Mouse (Mus musculus) thymus, adult 2 months (tissue): ENCODE data around the gene Eef1a1.

Experiments
- CTCF ChIP-seq: fragments of 200-500 bp; IDR thresholded peaks from 2 replicates; pipeline ENCODE4 v1.5.1; 2012; ENCODE audit warnings: mild to moderate bottlenecking, control low read depth, low read length, moderate library complexity, borderline replicate concordance; ENCODE audit not compliant: control insufficient read depth, poor library complexity, insufficient read depth; ENCODE audit errors: extremely low read depth
- POLR2A ChIP-seq: fragments of 200-500 bp; IDR thresholded peaks from 2 replicates; pipeline ENCODE4 v1.6.1; 2012; ENCODE audit warnings: mild to moderate bottlenecking, low read length, control low read depth, moderate library complexity; ENCODE audit not compliant: control insufficient read depth, poor library complexity, insufficient read depth; ENCODE audit errors: extremely low read depth

DNA sequence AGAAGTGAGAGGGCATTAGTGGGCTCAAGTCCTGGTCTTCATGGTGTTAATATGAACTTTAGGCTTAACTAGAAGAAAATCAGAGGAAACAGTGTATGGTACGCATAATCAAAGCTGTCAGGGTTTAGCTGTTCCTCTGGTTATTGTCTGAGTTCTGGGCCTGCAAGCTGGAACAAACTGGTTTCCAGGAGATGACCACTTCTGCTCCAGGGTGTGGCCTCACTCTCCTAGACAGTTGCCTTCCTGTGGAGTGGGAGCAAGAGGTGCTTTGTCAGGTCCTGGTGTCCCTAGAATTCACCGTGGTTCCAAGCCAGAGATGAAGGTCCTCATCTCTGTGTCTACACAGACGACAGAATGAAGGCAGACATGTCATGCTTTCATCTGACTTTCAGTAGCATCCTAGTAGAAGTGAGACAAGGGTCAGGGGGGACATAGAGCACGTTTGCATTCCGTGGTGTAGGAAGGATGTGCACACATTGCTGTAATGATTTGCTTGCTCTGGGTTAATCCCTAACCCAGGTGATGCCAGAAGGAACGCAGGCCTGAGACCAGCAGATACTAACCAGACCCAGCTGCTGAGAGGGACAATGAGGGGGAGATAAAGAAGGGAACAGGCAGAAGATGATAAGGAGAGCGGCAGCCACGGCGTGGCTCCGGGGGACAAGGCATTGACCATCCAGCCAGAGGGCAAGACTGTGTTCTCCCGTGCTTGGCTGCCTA, 17.2 kb upstream of the Eef1a1 start:
- TF ChIP-seq POLR2A = no peak
- TF ChIP-seq CTCF = no peak
